Mouse (Mus musculus) G1E (cell line): ENCODE measurements around the gene Sars2.

Experiments
- CTCF ChIP-seq: IDR thresholded peaks from 2 replicates; pipeline ENCODE4 v1.5.1; 2012; ENCODE audit warnings: low read depth, low read length, inconsistent platforms, mixed read lengths
- GATA1 ChIP-seq: IDR thresholded peaks from 2 replicates; pipeline ENCODE4 v1.6.1; 2012; ENCODE audit warnings: borderline replicate concordance, low read length, inconsistent platforms, mixed read lengths
- GATA2 ChIP-seq: IDR thresholded peaks from 2 replicates; pipeline ENCODE4 v1.6.1; 2012; ENCODE audit warnings: low read depth, low read length, inconsistent platforms, borderline replicate concordance
- POLR2AphosphoS5 ChIP-seq: IDR thresholded peaks from 2 replicates; pipeline ENCODE4 v1.6.1; 2012; ENCODE audit warnings: low read depth, low read length, inconsistent platforms; ENCODE audit not compliant: insufficient replicate concordance
- TAL1 ChIP-seq: conservative IDR thresholded peaks from 2 replicates; pipeline ENCODE4 v1.6.1; 2012; ENCODE audit warnings: low read depth, low read length, inconsistent platforms, mixed read lengths

- TF ChIP-seq CTCF (no peak), POLR2AphosphoS5 (no peak), GATA1 (no peak), TAL1 (no peak), GATA2 (no peak)
Observed at GRCm38 (mm10) chr7:28733211-28733610, 8.6 kb upstream of the Sars2 start.
